Mouse (Mus musculus) MEL (cell line): ENCODE results near the gene 0610010F05Rik.

Source experiments
- CHD1 ChIP-seq: IDR thresholded peaks from 2 replicates; pipeline ENCODE4 v1.6.1; 2012; ENCODE audit warnings: low read depth, mild to moderate bottlenecking, inconsistent platforms, low read length, improper control_type of control experiment
- CTCF ChIP-seq, 3 experiments: IDR thresholded peaks in 2 of 3; conservative IDR thresholded peaks in 1 of 3; 2 replicates each; pipeline ENCODE4 v1.5.1; 2011 to 2012; ENCODE audit warnings: low read length in 3 of 3, low read depth in 2 of 3, mild to moderate bottlenecking in 2 of 3, improper control_type of control experiment in 1 of 3, inconsistent platforms in 1 of 3, mixed read lengths in 1 of 3, moderate library complexity in 1 of 3; ENCODE audit not compliant: control insufficient read depth in 1 of 3, insufficient read depth in 1 of 3, poor library complexity in 1 of 3, severe bottlenecking in 1 of 3
- EP300 ChIP-seq, 2 experiments: IDR thresholded peaks; 2 replicates each; pipeline ENCODE4 v1.6.1; 2011; ENCODE audit warnings: improper control_type of control experiment in 2 of 2, low read length in 2 of 2, low read depth in 1 of 2, mild to moderate bottlenecking in 1 of 2
- GABPA ChIP-seq: IDR thresholded peaks from 2 replicates; pipeline ENCODE4 v1.6.1; 2012; ENCODE audit warnings: low read depth, mild to moderate bottlenecking, inconsistent platforms, low read length, improper control_type of control experiment, moderate library complexity
- POLR2A ChIP-seq, 2 experiments: IDR thresholded peaks; 2 replicates each; pipeline ENCODE4 v1.6.1; 2011 to 2012; ENCODE audit warnings: low read length in 2 of 2, mild to moderate bottlenecking in 2 of 2, control low read depth in 1 of 2, improper control_type of control experiment in 1 of 2, low read depth in 1 of 2, moderate library complexity in 1 of 2; ENCODE audit not compliant: control insufficient read depth in 1 of 2, insufficient read depth in 1 of 2, poor library complexity in 1 of 2
- RCOR1 ChIP-seq: IDR thresholded peaks from 2 replicates; pipeline ENCODE4 v1.6.1; 2012; ENCODE audit warnings: low read depth, mild to moderate bottlenecking, inconsistent platforms, low read length, improper control_type of control experiment
- TAL1 ChIP-seq: IDR thresholded peaks from 2 replicates; pipeline ENCODE4 v1.6.1; 2012; ENCODE audit warnings: mild to moderate bottlenecking, inconsistent platforms, low read length, moderate library complexity, mixed read lengths

DNA sequence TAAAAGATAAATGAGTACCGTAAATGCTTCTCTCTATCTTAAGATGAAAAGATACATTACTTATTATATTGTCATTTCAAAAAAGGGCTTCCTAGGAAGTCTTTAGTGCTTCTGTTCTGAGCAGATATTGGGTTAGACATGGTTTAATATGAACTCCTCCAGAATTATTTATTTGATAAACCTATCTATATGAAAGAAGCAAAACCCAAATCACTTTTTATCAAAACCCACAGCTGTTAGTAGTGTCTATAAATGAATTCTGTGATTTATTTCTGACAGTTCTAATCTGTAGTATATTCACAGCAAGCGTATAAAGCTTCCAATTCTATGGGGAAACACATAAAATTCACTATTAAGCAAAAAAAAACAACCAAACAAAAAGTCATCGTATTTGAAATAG lies 14.4 kb upstream of the 0610010F05Rik start:
- TF ChIP-seq EP300 (IDR thresholded peaks at IDR 0.05; ENCODE audit: low read depth in 1 of 2, low read length in 2 of 2), result peak in 1 of 2 experiments; percentile 44; a peak in 1 of 4 replicates
- no peak for TF ChIP-seq CHD1
- TF ChIP-seq POLR2A (IDR thresholded peaks at IDR 0.05; ENCODE audit: control insufficient read depth in 1 of 2, insufficient read depth in 1 of 2, low read depth in 1 of 2, low read length in 2 of 2, poor library complexity in 1 of 2), result no peak
- TF ChIP-seq RCOR1, result peak; percentile 82
- no peak for TF ChIP-seq TAL1
- no peak for TF ChIP-seq GABPA
- no peak for TF ChIP-seq CTCF (IDR thresholded peaks at IDR 0.05 in 2 of 3, conservative IDR thresholded peaks at IDR 0.05 in 1 of 3; ENCODE audit: control insufficient read depth in 1 of 3, insufficient read depth in 1 of 3, low read depth in 2 of 3, low read length in 3 of 3, poor library complexity in 1 of 3, severe bottlenecking in 1 of 3)
